Mouse (Mus musculus) liver, adult 2 months (tissue): ENCODE results near the gene Ipcef1. TPM values are rescaled to one million over a fixed set of nuclear protein-coding genes. Genes with fewer than 3 reads are reported as not detected.

Source experiments
- DNase-seq: peaks from one replicate; pipeline ENCODE4 v3.0.0-alpha.2; 2011; ENCODE audit warnings: low read depth, low spot score; ENCODE audit errors: extremely low read depth
- H3K27ac ChIP-seq: fragments of 200-500 bp; replicated peaks from 2 replicates; pipeline ENCODE4 v1.5.1; 2012; ENCODE audit warnings: low read depth, mild to moderate bottlenecking, control low read depth, inconsistent platforms, low read length; ENCODE audit not compliant: insufficient read depth
- H3K27me3 ChIP-seq: fragments of 200-500 bp; 2 replicates; pipeline ENCODE4 v1.6.1; 2012; ENCODE audit warnings: mild to moderate bottlenecking, moderate library complexity, low read length, inconsistent platforms; ENCODE audit not compliant: control insufficient read depth, insufficient read depth
- H3K36me3 ChIP-seq: fragments of 200-500 bp; 2 replicates; pipeline ENCODE4 v1.6.1; 2012; ENCODE audit warnings: low read length, inconsistent platforms; ENCODE audit not compliant: control insufficient read depth, insufficient read depth
- H3K4me1 ChIP-seq: fragments of 200-500 bp; 2 replicates; pipeline ENCODE4 v1.6.1; 2011; ENCODE audit warnings: low read length; ENCODE audit not compliant: control insufficient read depth, insufficient read depth
- H3K4me3 ChIP-seq: fragments of 200-500 bp; 2 replicates; pipeline ENCODE4 v1.5.1; 2011; ENCODE audit warnings: low read depth, mild to moderate bottlenecking, control low read depth, low read length, moderate library complexity; ENCODE audit not compliant: insufficient read depth
- H3K79me2 ChIP-seq: fragments of 200-500 bp; 2 replicates; pipeline ENCODE4 v1.6.1; 2012; ENCODE audit warnings: inconsistent platforms, mild to moderate bottlenecking, low read length, moderate library complexity; ENCODE audit not compliant: control insufficient read depth, insufficient read depth
- H3K9ac ChIP-seq: fragments of 200-500 bp; 2 replicates; pipeline ENCODE4 v1.6.1; 2012; ENCODE audit warnings: low read depth, mild to moderate bottlenecking, control low read depth, inconsistent platforms, low read length
- CTCF ChIP-seq: fragments of 200-500 bp; IDR thresholded peaks from 2 replicates; pipeline ENCODE4 v1.5.1; 2011; ENCODE audit warnings: low read depth, low read length, control low read depth
- POLR2A ChIP-seq: fragments of 200-500 bp; IDR thresholded peaks from 2 replicates; pipeline ENCODE4 v1.6.1; 2011; ENCODE audit warnings: low read length, control low read depth; ENCODE audit not compliant: insufficient read depth; ENCODE audit errors: extremely low read depth
- WGBS: fragments of 180-500 bp; shearing (Covaris S2); methylation state at CpG from one replicate; pipeline ENCODE4 v1.1.7; 2018; 5-methylcytosine and 5-hydroxymethylcytosine counted together
- polyA plus RNA-seq: library from polyadenylated mRNA; depleted of rRNA; stranded (reverse); fragments of >200 nt; gene quantifications from 2 replicates; pipeline ENCODE4 v1.2.3, GENCODE M21; 2012; rRNA removed
- total RNA-seq: library from RNA; depleted of rRNA; stranded (reverse); fragments of >200 nt; gene quantifications from 2 replicates; pipeline ENCODE4 v1.2.3, GENCODE M21; 2014; rRNA removed

Ipcef1 gene
- total RNA-seq (0.18 and 0.20 TPM in 2 replicates), polyA plus RNA-seq (0.04 and 0.07 TPM in 2 replicates)

GRCm38 (mm10) chr10:7052315-7053017 lies at the start of gene Ipcef1:
Gene Ipcef1, minus strand, starts transcription at chr10:7052478.
- no peak for DNase-seq
- no peak within 1 kb of the TSS for H3K27ac ChIP-seq
- H3K4me3 ChIP-seq, result no peak within 1 kb of the TSS
- H3K36me3 ChIP-seq, result no peaks in the 10 kb centered on the region
- TF ChIP-seq CTCF (no peak), POLR2A (no peak)
- H3K9ac ChIP-seq, result no peak within 1 kb of the TSS
- H3K27me3 ChIP-seq, result no peaks in the 10 kb centered on the region
- no peaks in the 10 kb centered on the region for H3K79me2 ChIP-seq
- H3K4me1 ChIP-seq, result no peaks in the 10 kb centered on the region
- WGBS, result 57% methylated on average over 12 of the region's 12 CpGs

GRCm38 (mm10) chr10:7077971-7078370 lies 25.7 kb upstream of the Ipcef1 start:
- H3K27me3 ChIP-seq, result no peaks in the 10 kb centered on the region
- no peaks in the 10 kb centered on the region for H3K36me3 ChIP-seq
- no peaks in the 10 kb centered on the region for H3K79me2 ChIP-seq
- H3K9ac ChIP-seq, result no peak overlapping the region
- no peak for DNase-seq
- H3K4me3 ChIP-seq, result no peak overlapping the region
- no peaks in the 10 kb centered on the region for H3K4me1 ChIP-seq
- TF ChIP-seq CTCF (no peak), POLR2A (no peak)
- no peak overlapping the region for H3K27ac ChIP-seq
- WGBS, result 89% methylated on average over 1 of the region's 1 CpGs

- H3K4me3 ChIP-seq, result no peak overlapping the region
- H3K27me3 ChIP-seq, result no peaks in the 10 kb centered on the region
Observed at GRCm38 (mm10) chr10:7077389-7077808, 25.1 kb upstream of the Ipcef1 start.

GRCm38 (mm10) chr10:7076662-7077211 lies 24.5 kb upstream of the Ipcef1 start:
- WGBS, result 65% methylated on average over 7 of the region's 8 CpGs
- H3K4me1 ChIP-seq, result no peaks in the 10 kb centered on the region
- no peak overlapping the region for H3K9ac ChIP-seq
- H3K27ac ChIP-seq, result no peak overlapping the region
- no peak for DNase-seq
- H3K27me3 ChIP-seq, result no peaks in the 10 kb centered on the region
- no peaks in the 10 kb centered on the region for H3K79me2 ChIP-seq
- no peaks in the 10 kb centered on the region for H3K36me3 ChIP-seq
- TF ChIP-seq POLR2A (no peak), CTCF (no peak)
- H3K4me3 ChIP-seq, result no peak overlapping the region

More at GRCm38 (mm10) chr10:7077389-7077808, 25.1 kb upstream of the Ipcef1 start:
- DNase-seq, result no peak
- no peaks in the 10 kb centered on the region for H3K79me2 ChIP-seq
- H3K4me1 ChIP-seq, result no peaks in the 10 kb centered on the region
- 78% methylated on average over 7 of the region's 7 CpGs for WGBS
- TF ChIP-seq CTCF (no peak), POLR2A (no peak)
- H3K36me3 ChIP-seq, result no peaks in the 10 kb centered on the region
- H3K9ac ChIP-seq, result no peak overlapping the region
- H3K27ac ChIP-seq, result no peak overlapping the region

- DNase-seq, result peak; percentile 23
- H3K9ac ChIP-seq, result no peak overlapping the region
- H3K4me1 ChIP-seq, result no peaks in the 10 kb centered on the region
- 18% methylated on average over 8 of the region's 8 CpGs for WGBS
- H3K27ac ChIP-seq, result no peak overlapping the region
- H3K36me3 ChIP-seq, result no peaks in the 10 kb centered on the region
- no peak overlapping the region for H3K4me3 ChIP-seq
- H3K79me2 ChIP-seq, result no peaks in the 10 kb centered on the region
- no peaks in the 10 kb centered on the region for H3K27me3 ChIP-seq
- TF ChIP-seq CTCF (peak; percentile 92), POLR2A (no peak)
Observed at GRCm38 (mm10) chr10:7076201-7076600, 23.9 kb upstream of the Ipcef1 start.

GRCm38 (mm10) chr10:7075661-7076060 lies 23.4 kb upstream of the Ipcef1 start:
- 94% methylated on average over 2 of the region's 2 CpGs for WGBS
- H3K36me3 ChIP-seq, result no peaks in the 10 kb centered on the region
- no peaks in the 10 kb centered on the region for H3K4me1 ChIP-seq
- no peak overlapping the region for H3K9ac ChIP-seq
- H3K27ac ChIP-seq, result no peak overlapping the region
- no peaks in the 10 kb centered on the region for H3K79me2 ChIP-seq
- TF ChIP-seq CTCF (no peak), POLR2A (no peak)
- no peak overlapping the region for H3K4me3 ChIP-seq
- no peaks in the 10 kb centered on the region for H3K27me3 ChIP-seq
- no peak for DNase-seq
